Mouse (Mus musculus): Measurements from ENCODE around the gene Nfatc2. TPM values are rescaled to one million over a fixed set of nuclear protein-coding genes. Genes with fewer than 3 reads are reported as not detected.
A peak's percentile ranks its signal among the peaks of the same experiment; 100 is the strongest.

The Nfatc2 gene
- polyA plus RNA-seq, 1 experiment from 2014 or later = 7.3 TPM

- H3K36me3 ChIP-seq = no peaks in the 10 kb centered on the region
- H3K4me1 ChIP-seq = peaks cover 33% of the 10 kb centered on the region
- H3K27ac ChIP-seq = no peak overlapping the region
- ATAC-seq (ENCODE audit: low FRiP score, low read depth) = no peak
- H3K9me3 ChIP-seq = no peaks in the 10 kb centered on the region
- 64% methylated on average over 5 of the region's 5 CpGs for whole genome bisulfite sequencing
- H3K4me2 ChIP-seq (replicated peaks) = no peak overlapping the region
- peaks cover 4% of the 10 kb centered on the region; the same call in 1 of the 2 replicates for H3K27me3 ChIP-seq
- no peak overlapping the region for H3K9ac ChIP-seq
- no peak overlapping the region for H3K4me3 ChIP-seq
Observed at GRCm38 (mm10) chr2:168448054-168448453, 153.4 kb downstream of the Nfatc2 start.

- peaks cover 4% of the 10 kb centered on the region; the same call in 1 of the 2 replicates for H3K27me3 ChIP-seq
Observed at GRCm38 (mm10) chr2:168447601-168448000, 153.9 kb downstream of the Nfatc2 start.

GRCm38 (mm10) chr2:168445211-168445810 is 156.1 kb downstream of the Nfatc2 start:
- H3K4me1 ChIP-seq = peaks cover 17% of the 10 kb centered on the region
- H3K36me3 ChIP-seq = no peaks in the 10 kb centered on the region
- no peak overlapping the region for H3K4me2 ChIP-seq (replicated peaks)
- WGBS = 37% methylated on average over 10 of the region's 10 CpGs
- no peak overlapping the region for H3K27ac ChIP-seq
- peak; percentile 78 for ATAC-seq (ENCODE audit: low FRiP score, low read depth)
- peaks cover 4% of the 10 kb centered on the region; the same call in 1 of the 2 replicates for H3K27me3 ChIP-seq
- H3K9me3 ChIP-seq = peaks cover 6% of the 10 kb centered on the region; the same call in 1 of the 2 replicates
- no peak overlapping the region for H3K9ac ChIP-seq
- no peak overlapping the region for H3K4me3 ChIP-seq

More at GRCm38 (mm10) chr2:168447601-168448000, 153.9 kb downstream of the Nfatc2 start:
- Histone ChIP-seq H3K4me3 (no peak overlapping the region), H3K36me3 (no peaks in the 10 kb centered on the region), H3K4me1 (peaks cover 28% of the 10 kb centered on the region), H3K9me3 (no peaks in the 10 kb centered on the region), H3K9ac (no peak overlapping the region), H3K27ac (no peak overlapping the region), H3K4me2 (replicated peaks) (no peak overlapping the region)
- WGBS = 14% methylated on average over 4 of the region's 4 CpGs
- no peak for ATAC-seq (ENCODE audit: low FRiP score, low read depth)

- H3K36me3 ChIP-seq = no peaks in the 10 kb centered on the region
- peaks cover 26% of the 10 kb centered on the region for H3K4me1 ChIP-seq
- H3K27ac ChIP-seq = no peak overlapping the region
- H3K27me3 ChIP-seq = peaks cover 4% of the 10 kb centered on the region; the same call in 1 of the 2 replicates
- H3K4me2 ChIP-seq (replicated peaks) = no peak overlapping the region
- no peak overlapping the region for H3K9ac ChIP-seq
- no peak overlapping the region for H3K4me3 ChIP-seq
- peaks cover 8% of the 10 kb centered on the region; the same call in 1 of the 2 replicates for H3K9me3 ChIP-seq
- ATAC-seq (ENCODE audit: low FRiP score, low read depth) = no peak
- WGBS = 17% methylated on average over 8 of the region's 8 CpGs
Observed at GRCm38 (mm10) chr2:168444126-168444525, 157.3 kb downstream of the Nfatc2 start.

- Histone ChIP-seq H3K4me3 (no peak overlapping the region), H3K9ac (no peak overlapping the region), H3K36me3 (no peaks in the 10 kb centered on the region), H3K4me2 (replicated peaks) (no peak overlapping the region), H3K27me3 (peaks cover 4% of the 10 kb centered on the region; the same call in 1 of the 2 replicates), H3K27ac (no peak overlapping the region), H3K4me1 (peaks cover 21% of the 10 kb centered on the region), H3K9me3 (peaks cover 8% of the 10 kb centered on the region; the same call in 1 of the 2 replicates)
- WGBS = 93% methylated on average over 12 of the region's 12 CpGs
- no peak for ATAC-seq (ENCODE audit: low FRiP score, low read depth)
Observed at GRCm38 (mm10) chr2:168441494-168441893, 160.0 kb downstream of the Nfatc2 start.

GRCm38 (mm10) chr2:168440918-168441328 is 160.5 kb downstream of the Nfatc2 start:
- Histone ChIP-seq H3K27me3 (peaks cover 4% of the 10 kb centered on the region; the same call in 1 of the 2 replicates), H3K4me3 (no peak overlapping the region), H3K4me2 (replicated peaks) (no peak overlapping the region), H3K9ac (no peak overlapping the region), H3K9me3 (peaks cover 8% of the 10 kb centered on the region; the same call in 1 of the 2 replicates), H3K4me1 (peaks cover 21% of the 10 kb centered on the region), H3K27ac (no peak overlapping the region), H3K36me3 (no peaks in the 10 kb centered on the region)
- ATAC-seq (ENCODE audit: low FRiP score, low read depth) = no peak
- WGBS = 95% methylated on average over 17 of the region's 17 CpGs

- Histone ChIP-seq H3K27me3 (no peaks in the 10 kb centered on the region), H3K4me1 (peaks cover 17% of the 10 kb centered on the region), H3K27ac (peak overlapping the region; percentile 53), H3K9ac (peak overlapping the region; percentile 26; the same call in 1 of the 2 replicates), H3K36me3 (no peaks in the 10 kb centered on the region), H3K4me2 (replicated peaks) (no peak overlapping the region), H3K4me3 (no peak overlapping the region), H3K9me3 (peaks cover 8% of the 10 kb centered on the region; the same call in 1 of the 2 replicates)
- peak; percentile 42; the same call in 1 of the 2 replicates for ATAC-seq (ENCODE audit: low FRiP score, low read depth)
- 38% methylated on average over 8 of the region's 8 CpGs for WGBS
Observed at GRCm38 (mm10) chr2:168438981-168439452, 162.4 kb downstream of the Nfatc2 start.

GRCm38 (mm10) chr2:168434187-168434586 is 167.3 kb downstream of the Nfatc2 start:
- no peak overlapping the region for H3K27ac ChIP-seq
- no peak for ATAC-seq (ENCODE audit: low FRiP score, low read depth)
- peaks cover 8% of the 10 kb centered on the region for H3K4me1 ChIP-seq
- 65% methylated on average over 5 of the region's 5 CpGs for WGBS
- H3K4me3 ChIP-seq = no peak overlapping the region
- no peaks in the 10 kb centered on the region for H3K36me3 ChIP-seq
- no peak overlapping the region for H3K9ac ChIP-seq
- no peaks in the 10 kb centered on the region; the same call in 1 of the 2 replicates for H3K9me3 ChIP-seq
- no peak overlapping the region for H3K4me2 ChIP-seq (replicated peaks)
- no peaks in the 10 kb centered on the region for H3K27me3 ChIP-seq

GRCm38 (mm10) chr2:168433392-168433791 is 168.1 kb downstream of the Nfatc2 start:
- H3K4me2 ChIP-seq (replicated peaks) = no peak overlapping the region
- H3K27ac ChIP-seq = no peak overlapping the region
- no peak overlapping the region for H3K9ac ChIP-seq
- peaks cover under 1% of the 10 kb centered on the region; the same call in 1 of the 2 replicates for H3K4me1 ChIP-seq
- H3K27me3 ChIP-seq = no peaks in the 10 kb centered on the region
- no peaks in the 10 kb centered on the region; the same call in 1 of the 2 replicates for H3K9me3 ChIP-seq
- ATAC-seq (ENCODE audit: low FRiP score, low read depth) = no peak
- H3K4me3 ChIP-seq = no peak overlapping the region
- no peaks in the 10 kb centered on the region for H3K36me3 ChIP-seq
- WGBS = 73% methylated on average over 5 of the region's 5 CpGs

GRCm38 (mm10) chr2:168432394-168432793 is 169.1 kb downstream of the Nfatc2 start:
- Histone ChIP-seq H3K4me3 (no peak overlapping the region), H3K9ac (no peak overlapping the region), H3K27me3 (no peaks in the 10 kb centered on the region), H3K9me3 (no peaks in the 10 kb centered on the region; the same call in 1 of the 2 replicates), H3K36me3 (no peaks in the 10 kb centered on the region), H3K4me1 (no peaks in the 10 kb centered on the region), H3K27ac (no peak overlapping the region), H3K4me2 (replicated peaks) (no peak overlapping the region)
- ATAC-seq (ENCODE audit: low FRiP score, low read depth) = no peak
- WGBS = 85% methylated on average over 7 of the region's 7 CpGs

- 91% methylated on average over 10 of the region's 10 CpGs for WGBS
- no peak overlapping the region for H3K27ac ChIP-seq
- H3K9ac ChIP-seq = no peak overlapping the region
- H3K4me2 ChIP-seq (replicated peaks) = no peak overlapping the region
- no peaks in the 10 kb centered on the region for H3K27me3 ChIP-seq
- H3K4me3 ChIP-seq = no peak overlapping the region
- no peaks in the 10 kb centered on the region for H3K9me3 ChIP-seq
- ATAC-seq (ENCODE audit: low FRiP score, low read depth) = no peak
- no peaks in the 10 kb centered on the region for H3K36me3 ChIP-seq
- peaks cover 7% of the 10 kb centered on the region for H3K4me1 ChIP-seq
Observed at GRCm38 (mm10) chr2:168429598-168429997, 171.9 kb downstream of the Nfatc2 start.

GRCm38 (mm10) chr2:168428375-168428901 is 173.0 kb downstream of the Nfatc2 start:
- no peak overlapping the region for H3K4me3 ChIP-seq
- no peak overlapping the region for H3K27ac ChIP-seq
- H3K4me2 ChIP-seq (replicated peaks) = no peak overlapping the region
- no peaks in the 10 kb centered on the region for H3K9me3 ChIP-seq
- no peaks in the 10 kb centered on the region for H3K27me3 ChIP-seq
- H3K9ac ChIP-seq = no peak overlapping the region
- H3K36me3 ChIP-seq = no peaks in the 10 kb centered on the region
- H3K4me1 ChIP-seq = peaks cover 11% of the 10 kb centered on the region
- WGBS = 92% methylated on average over 5 of the region's 5 CpGs
- no peak for ATAC-seq (ENCODE audit: low FRiP score, low read depth)

Data from limb, embryonic 13.5 days (tissue).